Mouse (Mus musculus): ENCODE results near the gene Toe1. TPM values are rescaled to one million over a fixed set of nuclear protein-coding genes. Genes with fewer than 3 reads are reported as not detected.

Gene Toe1
- total RNA-seq, 1 experiment from 2014 or later: 35.8 TPM

- ATAC-seq (replicated peaks in 1 of 2; ENCODE audit: insufficient read depth in 1 of 2, low FRiP score in 2 of 2, low TSS enrichment in 1 of 2, low read depth in 1 of 2, poor library complexity in 2 of 2, severe bottlenecking in 2 of 2): no peak
Measured at GRCm38 (mm10) chr4:116811012-116811411, 3.6 kb upstream of the Toe1 start.

DNA sequence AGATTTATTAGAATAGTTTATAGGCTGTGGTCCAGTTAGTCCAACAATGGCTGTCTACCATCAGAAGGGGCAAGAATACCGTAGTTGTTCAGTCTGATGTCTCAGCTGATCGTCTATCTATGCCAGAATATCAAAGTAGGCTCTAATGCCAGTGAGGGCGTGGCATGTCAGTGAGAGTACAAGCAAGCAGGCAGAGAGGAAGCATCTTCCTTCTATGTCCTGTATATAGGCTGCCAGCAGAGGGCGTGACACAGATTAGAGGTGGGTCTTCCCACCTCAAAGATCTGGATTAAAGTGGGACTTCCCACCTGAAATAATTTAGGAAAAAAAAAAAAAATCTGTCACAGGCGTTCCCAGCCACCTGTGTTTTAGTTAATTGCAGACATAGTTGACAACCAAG is 7.5 kb downstream of the Toe1 start:
- ATAC-seq (replicated peaks in 1 of 2; ENCODE audit: insufficient read depth in 1 of 2, low FRiP score in 2 of 2, low TSS enrichment in 1 of 2, low read depth in 1 of 2, poor library complexity in 2 of 2, severe bottlenecking in 2 of 2): peak; percentile 59 to 60; a peak in 3 of 4 replicates

DNA sequence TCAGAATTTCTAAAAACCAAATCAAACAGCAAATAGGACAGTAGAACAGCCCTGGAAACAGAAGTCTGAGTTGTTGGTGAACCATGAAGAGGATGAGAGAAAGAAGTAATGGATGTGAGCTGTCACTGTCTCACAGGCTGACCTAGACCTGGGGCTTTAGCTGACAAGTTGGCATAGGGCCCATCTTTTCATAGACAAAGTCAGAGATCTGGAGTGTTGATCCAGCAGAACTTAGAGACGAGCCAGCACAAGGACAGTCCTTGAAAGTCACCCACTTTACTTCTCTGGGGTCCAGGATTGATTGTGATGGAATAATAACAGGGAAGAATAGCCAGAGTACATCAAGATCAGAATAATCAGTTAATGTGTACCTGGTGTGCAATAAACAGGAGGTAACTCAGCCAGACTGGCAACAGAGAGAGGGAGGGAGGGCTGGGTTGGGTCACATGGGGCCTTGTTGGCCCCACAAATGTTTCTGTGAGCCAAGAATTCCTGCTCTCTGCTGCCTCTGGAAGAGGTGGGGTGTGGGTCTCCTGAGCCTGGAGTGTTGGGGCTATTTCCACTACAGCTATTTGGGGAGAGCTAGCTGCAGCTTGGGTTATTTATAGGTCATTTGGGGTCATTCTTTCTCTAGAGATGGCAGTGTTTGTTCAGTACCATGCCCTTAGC is 10.9 kb downstream of the Toe1 start:
- no peak for ATAC-seq (replicated peaks in 1 of 2; ENCODE audit: insufficient read depth in 1 of 2, low FRiP score in 2 of 2, low TSS enrichment in 1 of 2, low read depth in 1 of 2, poor library complexity in 2 of 2, severe bottlenecking in 2 of 2)

DNA sequence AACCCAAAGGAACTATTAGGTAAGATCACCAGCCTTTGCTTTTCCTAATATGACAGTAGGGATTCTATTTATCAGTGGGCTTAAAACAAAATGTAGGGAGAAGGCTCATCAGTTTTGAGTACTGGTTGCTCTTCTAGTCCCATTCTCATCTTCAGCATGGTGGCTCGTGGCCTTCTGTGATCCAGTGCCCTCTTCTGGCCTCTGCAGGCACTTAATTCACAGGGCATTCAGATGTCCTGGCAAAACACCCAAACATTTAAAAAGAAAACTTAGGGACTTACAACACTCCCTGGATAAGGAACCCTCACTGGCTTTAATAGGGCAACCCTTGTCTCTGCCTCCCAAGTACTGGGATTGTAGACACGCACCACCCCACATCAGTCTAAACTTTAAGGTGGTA is 13.2 kb downstream of the Toe1 start:
- ATAC-seq (replicated peaks in 1 of 2; ENCODE audit: insufficient read depth in 1 of 2, low FRiP score in 2 of 2, low TSS enrichment in 1 of 2, low read depth in 1 of 2, poor library complexity in 2 of 2, severe bottlenecking in 2 of 2): no peak

DNA sequence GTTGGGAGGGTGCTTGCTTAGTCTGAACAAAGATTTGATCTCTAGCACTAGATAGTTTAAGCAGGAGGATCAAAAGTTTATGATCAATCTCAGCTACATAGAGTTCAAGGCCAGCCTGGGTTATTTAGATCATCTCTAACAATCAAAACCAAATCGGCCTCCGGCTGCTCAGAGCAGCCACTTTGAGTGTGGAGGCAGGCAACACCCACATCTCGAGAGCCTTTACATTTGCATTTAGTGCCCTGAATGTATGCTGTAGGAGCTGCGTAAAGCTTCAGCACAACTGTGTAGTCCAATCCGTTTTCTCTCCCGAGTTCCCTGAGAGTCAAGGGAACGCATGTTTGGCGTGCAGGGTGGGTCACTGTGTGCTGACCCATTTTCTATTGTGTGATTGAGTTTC is 15.0 kb downstream of the Toe1 start:
- no peak for ATAC-seq (replicated peaks in 1 of 2; ENCODE audit: insufficient read depth in 1 of 2, low FRiP score in 2 of 2, low TSS enrichment in 1 of 2, low read depth in 1 of 2, poor library complexity in 2 of 2, severe bottlenecking in 2 of 2)

DNA sequence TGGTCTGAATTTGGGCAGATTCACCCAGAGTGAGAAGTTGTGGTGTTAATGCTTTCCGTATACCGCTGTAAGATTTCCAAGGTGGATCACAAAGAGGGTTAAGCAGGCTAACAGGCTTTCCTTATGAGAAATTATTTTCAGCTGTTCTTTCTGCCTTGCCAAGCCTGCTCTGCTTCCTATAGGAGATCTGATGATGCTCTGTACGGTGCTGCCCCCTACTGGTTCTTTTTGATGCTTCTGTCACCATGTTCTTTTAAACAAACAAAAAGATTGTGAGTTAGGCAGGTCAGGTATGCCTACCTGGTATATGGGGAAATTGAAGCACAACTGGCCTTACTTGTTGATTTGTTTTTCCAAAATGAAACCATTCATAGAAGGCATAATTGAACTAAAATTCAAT is 18.5 kb downstream of the Toe1 start:
- peak; percentile 78 to 83 for ATAC-seq (replicated peaks in 1 of 2; ENCODE audit: insufficient read depth in 1 of 2, low FRiP score in 2 of 2, low TSS enrichment in 1 of 2, low read depth in 1 of 2, poor library complexity in 2 of 2, severe bottlenecking in 2 of 2)

DNA sequence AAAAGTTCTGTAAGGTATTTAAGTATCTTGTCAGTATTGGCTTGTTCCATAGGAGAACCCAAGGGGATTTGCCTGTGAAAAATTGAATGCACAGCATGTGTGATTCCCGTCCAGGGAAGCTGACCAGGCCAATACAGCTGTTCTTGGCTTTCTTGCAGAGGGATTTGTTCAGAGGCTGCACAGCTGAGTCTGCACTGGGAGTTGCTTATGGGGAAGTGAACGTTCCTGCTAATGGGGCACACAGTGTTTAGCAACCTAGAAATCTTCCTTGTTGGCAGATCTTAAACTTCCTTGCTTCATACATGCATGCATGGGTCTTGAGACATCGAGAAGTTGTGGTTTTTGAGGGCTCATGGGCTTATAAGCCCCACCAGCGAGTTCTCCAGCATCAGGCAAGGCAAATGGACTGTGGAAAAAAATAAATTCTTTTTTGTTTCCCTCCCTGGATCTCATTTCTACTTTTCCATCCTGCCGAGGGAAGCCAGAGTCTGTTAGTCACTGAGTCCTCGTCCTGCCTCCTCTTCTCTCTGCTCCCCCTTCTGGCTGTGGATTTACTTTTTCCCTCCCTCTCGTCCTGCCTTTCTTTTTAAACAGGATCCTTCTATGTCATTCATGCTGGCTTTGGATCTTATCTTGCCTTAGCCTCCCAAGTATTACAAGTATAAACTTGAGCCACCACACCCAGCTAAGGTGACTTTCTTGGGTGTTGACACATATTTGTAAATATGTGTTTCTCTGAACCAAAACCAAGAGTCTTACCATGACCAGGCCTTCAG is 19.3 kb downstream of the Toe1 start:
- peak; percentile 67 to 80 for ATAC-seq (replicated peaks in 1 of 2; ENCODE audit: insufficient read depth in 1 of 2, low FRiP score in 2 of 2, low TSS enrichment in 1 of 2, low read depth in 1 of 2, poor library complexity in 2 of 2, severe bottlenecking in 2 of 2)

GRCm38 (mm10) chr4:116786587-116786986 is 20.9 kb downstream of the Toe1 start:
- no peak for ATAC-seq (replicated peaks in 1 of 2; ENCODE audit: insufficient read depth in 1 of 2, low FRiP score in 2 of 2, low TSS enrichment in 1 of 2, low read depth in 1 of 2, poor library complexity in 2 of 2, severe bottlenecking in 2 of 2)

DNA sequence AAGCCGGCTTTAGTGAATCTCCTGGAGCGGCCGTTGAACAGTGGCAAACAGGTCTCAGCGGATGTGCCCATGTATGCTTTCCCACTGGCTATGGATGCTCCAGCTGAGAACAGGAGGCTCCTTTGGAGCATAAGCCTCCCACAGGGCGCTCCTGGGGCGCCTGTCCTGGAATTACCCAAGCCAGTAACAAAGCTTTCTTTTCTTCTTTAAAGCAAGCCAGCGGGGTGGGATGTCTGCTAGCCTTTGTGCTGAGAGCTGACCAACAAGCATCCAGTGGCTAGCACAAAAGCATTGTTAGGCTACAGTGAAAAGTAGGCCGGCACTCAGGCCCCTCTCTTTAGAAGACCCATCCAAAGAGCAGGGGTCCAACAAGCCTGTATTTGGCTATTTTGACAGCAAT is 25.3 kb downstream of the Toe1 start:
- ATAC-seq (replicated peaks in 1 of 2; ENCODE audit: insufficient read depth in 1 of 2, low FRiP score in 2 of 2, low TSS enrichment in 1 of 2, low read depth in 1 of 2, poor library complexity in 2 of 2, severe bottlenecking in 2 of 2): no peak

- ATAC-seq (replicated peaks in 1 of 2; ENCODE audit: insufficient read depth in 1 of 2, low FRiP score in 2 of 2, low TSS enrichment in 1 of 2, low read depth in 1 of 2, poor library complexity in 2 of 2, severe bottlenecking in 2 of 2): no peak
Measured at GRCm38 (mm10) chr4:116781366-116781765, 26.1 kb downstream of the Toe1 start.

- ATAC-seq (replicated peaks in 1 of 2; ENCODE audit: insufficient read depth in 1 of 2, low FRiP score in 2 of 2, low TSS enrichment in 1 of 2, low read depth in 1 of 2, poor library complexity in 2 of 2, severe bottlenecking in 2 of 2): no peak
Measured at GRCm38 (mm10) chr4:116780541-116780940, 26.9 kb downstream of the Toe1 start.

DNA sequence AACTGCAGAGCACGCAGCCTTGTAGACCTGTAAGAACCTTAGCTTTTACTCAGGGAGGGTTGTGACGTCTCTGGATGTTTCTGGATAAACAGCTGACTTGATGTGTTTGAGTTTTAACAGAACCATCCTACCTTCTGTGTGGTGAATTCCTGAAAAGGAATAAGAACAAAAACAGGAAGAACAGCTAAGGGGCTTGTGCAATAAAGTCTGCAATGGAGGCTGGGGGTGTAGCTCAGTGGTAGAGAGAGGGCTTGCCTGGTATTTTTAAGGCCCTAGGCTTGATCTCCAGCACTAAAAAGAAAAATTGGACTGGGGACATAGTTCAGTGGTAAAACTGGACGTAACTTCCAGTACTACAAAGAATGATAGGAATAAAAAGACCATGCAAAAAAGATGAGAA is 30.4 kb downstream of the Toe1 start:
- no peak for ATAC-seq (replicated peaks in 1 of 2; ENCODE audit: insufficient read depth in 1 of 2, low FRiP score in 2 of 2, low TSS enrichment in 1 of 2, low read depth in 1 of 2, poor library complexity in 2 of 2, severe bottlenecking in 2 of 2)

DNA sequence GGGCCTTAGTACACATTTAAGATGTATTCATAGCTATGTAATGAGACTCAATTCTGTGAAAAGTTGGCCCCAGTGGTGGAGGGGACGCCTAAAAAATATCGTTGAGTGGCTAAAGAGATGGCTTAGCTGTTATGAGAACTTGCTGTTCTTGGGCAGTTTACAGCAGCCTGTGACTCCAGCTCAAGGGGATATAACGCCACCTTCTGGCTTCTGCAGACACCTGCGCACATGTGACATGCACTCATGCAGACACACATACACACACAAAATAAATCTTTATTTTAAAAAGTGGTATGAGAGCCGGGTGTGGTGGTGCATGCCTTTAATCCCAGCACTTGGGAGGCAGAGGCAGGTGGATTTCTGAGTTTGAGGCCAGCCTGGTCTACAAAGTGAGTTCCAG is 31.0 kb downstream of the Toe1 start:
- ATAC-seq (replicated peaks in 1 of 2; ENCODE audit: insufficient read depth in 1 of 2, low FRiP score in 2 of 2, low TSS enrichment in 1 of 2, low read depth in 1 of 2, poor library complexity in 2 of 2, severe bottlenecking in 2 of 2): no peak

DNA sequence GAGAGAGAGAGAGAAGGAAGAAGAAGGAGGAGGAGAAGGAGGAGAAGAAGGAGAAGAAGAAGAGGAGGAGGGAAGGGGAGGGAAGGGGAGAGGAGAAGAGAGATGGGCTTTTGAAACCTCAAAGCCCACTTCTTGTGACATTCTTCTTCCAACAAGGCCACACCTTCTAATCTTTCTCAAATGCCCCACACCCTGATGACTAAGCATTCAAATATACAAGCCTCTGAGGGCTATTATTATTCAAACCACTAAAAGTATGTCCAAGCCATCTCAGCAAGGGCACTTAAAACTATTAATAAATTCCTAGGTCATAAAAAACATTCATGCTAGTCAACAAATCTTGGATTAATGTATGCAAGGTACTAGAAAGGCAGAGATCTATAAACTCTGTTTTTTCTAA is 38.4 kb downstream of the Toe1 start:
- ATAC-seq (replicated peaks in 1 of 2; ENCODE audit: insufficient read depth in 1 of 2, low FRiP score in 2 of 2, low TSS enrichment in 1 of 2, low read depth in 1 of 2, poor library complexity in 2 of 2, severe bottlenecking in 2 of 2): no peak

- no peak for ATAC-seq (replicated peaks in 1 of 2; ENCODE audit: insufficient read depth in 1 of 2, low FRiP score in 2 of 2, low TSS enrichment in 1 of 2, low read depth in 1 of 2, poor library complexity in 2 of 2, severe bottlenecking in 2 of 2)
Measured at GRCm38 (mm10) chr4:116768510-116768909, 38.9 kb downstream of the Toe1 start.

DNA sequence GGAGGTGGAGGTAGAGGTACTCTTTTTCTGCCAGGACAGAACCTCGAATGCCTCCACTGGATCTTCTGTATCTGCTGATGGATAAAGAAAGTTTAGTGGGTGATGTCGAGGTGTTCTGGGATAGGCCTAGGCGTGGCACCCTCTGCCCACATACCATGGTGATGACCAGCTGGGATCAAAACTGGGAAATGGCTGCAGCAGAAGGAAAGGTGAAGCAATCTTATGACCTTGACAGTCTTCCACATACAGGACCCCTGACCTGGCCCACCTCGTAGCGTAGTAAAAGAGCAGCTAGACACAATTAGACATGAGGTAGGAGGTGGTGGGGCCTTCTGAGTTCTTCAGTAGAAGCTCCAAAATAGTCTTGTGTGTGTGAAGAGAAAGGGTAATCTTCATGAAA is 43.4 kb downstream of the Toe1 start:
- ATAC-seq (replicated peaks in 1 of 2; ENCODE audit: insufficient read depth in 1 of 2, low FRiP score in 2 of 2, low TSS enrichment in 1 of 2, low read depth in 1 of 2, poor library complexity in 2 of 2, severe bottlenecking in 2 of 2): no peak

GRCm38 (mm10) chr4:116761914-116762313 is 45.5 kb downstream of the Toe1 start:
- no peak for ATAC-seq (replicated peaks in 1 of 2; ENCODE audit: insufficient read depth in 1 of 2, low FRiP score in 2 of 2, low TSS enrichment in 1 of 2, low read depth in 1 of 2, poor library complexity in 2 of 2, severe bottlenecking in 2 of 2)

DNA sequence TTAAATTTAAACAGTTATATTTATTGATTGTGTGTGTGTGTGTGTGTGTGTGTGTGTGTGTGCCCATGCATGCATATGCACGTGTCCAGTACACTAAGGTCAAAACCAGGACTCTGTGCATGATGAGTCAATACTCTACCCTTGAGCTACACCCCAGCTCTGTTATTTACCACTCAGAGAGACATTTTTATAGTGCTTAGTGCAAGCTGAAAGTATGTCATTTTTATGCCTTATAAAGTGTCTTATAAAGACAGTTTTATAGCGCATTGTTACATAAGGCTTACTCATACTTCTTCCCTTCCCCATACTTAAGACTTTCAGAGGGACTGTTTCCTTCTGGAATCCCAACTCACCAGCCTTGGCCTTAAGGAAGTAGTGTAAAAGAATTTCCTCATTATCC is 57.7 kb downstream of the Toe1 start:
- ATAC-seq (replicated peaks in 1 of 2; ENCODE audit: insufficient read depth in 1 of 2, low FRiP score in 2 of 2, low TSS enrichment in 1 of 2, low read depth in 1 of 2, poor library complexity in 2 of 2, severe bottlenecking in 2 of 2): no peak
